Mouse (Mus musculus) urinary bladder, postnatal 36 days (tissue): ENCODE measurements around the gene Slfnl1.
A peak's percentile ranks its signal among the peaks of the same experiment; 100 is the strongest.

Source experiments
- DNase-seq, 2 experiments: peaks; one replicate each; pipeline ENCODE4 v3.0.0; 2022; ENCODE audit warnings: low spot score in 2 of 2, mixed read lengths in 1 of 2

Gene Slfnl1

GRCm38 (mm10) chr4:120531986-120532385, at the start of gene Slfnl1:
Slfnl1 (plus strand) TSS chr4:120532231.
- no peak for DNase-seq

- no peak for DNase-seq
These were observed 44.3 kb upstream of the Slfnl1 start for GRCm38 (mm10) chr4:120487707-120488106.

- DNase-seq, result no peak
These were observed 25.1 kb upstream of the Slfnl1 start for GRCm38 (mm10) chr4:120506955-120507354.

GRCm38 (mm10) chr4:120511203-120511602, 20.8 kb upstream of the Slfnl1 start:
- no peak for DNase-seq

- DNase-seq, result no peak
These were observed 17.7 kb upstream of the Slfnl1 start for GRCm38 (mm10) chr4:120514366-120514765.

GRCm38 (mm10) chr4:120516491-120516890, 15.5 kb upstream of the Slfnl1 start:
- peak; percentile 51 to 66 for DNase-seq

GRCm38 (mm10) chr4:120516907-120517306, 15.1 kb upstream of the Slfnl1 start:
- DNase-seq, result no peak

GRCm38 (mm10) chr4:120517335-120517734, 14.7 kb upstream of the Slfnl1 start:
- peak; percentile 45 to 59 for DNase-seq

- DNase-seq, result no peak
These were observed 10.3 kb upstream of the Slfnl1 start for GRCm38 (mm10) chr4:120521761-120522160.

- no peak for DNase-seq
These were observed 9.7 kb upstream of the Slfnl1 start for GRCm38 (mm10) chr4:120522351-120522750.

GRCm38 (mm10) chr4:120523092-120523491, 8.9 kb upstream of the Slfnl1 start:
- DNase-seq, result no peak

- no peak for DNase-seq
These were observed 3.9 kb upstream of the Slfnl1 start for GRCm38 (mm10) chr4:120528171-120528570.

GRCm38 (mm10) chr4:120538664-120539063, 6.6 kb downstream of the Slfnl1 start:
- DNase-seq, result no peak

- no peak for DNase-seq
These were observed 12.9 kb downstream of the Slfnl1 start for GRCm38 (mm10) chr4:120544896-120545295.

GRCm38 (mm10) chr4:120556592-120556991, 24.6 kb downstream of the Slfnl1 start:
- no peak for DNase-seq

GRCm38 (mm10) chr4:120565726-120566125, 33.7 kb downstream of the Slfnl1 start:
- no peak for DNase-seq

- DNase-seq, result no peak
These were observed 36.0 kb downstream of the Slfnl1 start for GRCm38 (mm10) chr4:120568005-120568404.

- DNase-seq, result no peak
These were observed 37.0 kb downstream of the Slfnl1 start for GRCm38 (mm10) chr4:120569025-120569424.

- DNase-seq, result peak; percentile 93
These were observed 37.7 kb downstream of the Slfnl1 start, which contains the start of gene Ctps for GRCm38 (mm10) chr4:120569486-120570437. Ctps (minus strand) TSS chr4:120570276.

GRCm38 (mm10) chr4:120570438-120571069, 38.5 kb downstream of the Slfnl1 start:
- no peak for DNase-seq

- DNase-seq, result no peak
These were observed 39.0 kb downstream of the Slfnl1 start for GRCm38 (mm10) chr4:120571070-120571464.

- no peak for DNase-seq
These were observed 39.7 kb downstream of the Slfnl1 start for GRCm38 (mm10) chr4:120571691-120572090.

GRCm38 (mm10) chr4:120580894-120581293, 48.9 kb downstream of the Slfnl1 start:
- no peak for DNase-seq
